Mouse (Mus musculus) stomach, postnatal 0 days (tissue): Measurements from ENCODE around the gene Dek.

ENCODE experiments used
- CTCF ChIP-seq: IDR thresholded peaks from 2 replicates; pipeline ENCODE4 v1.5.1; 2016; ENCODE audit warnings: antibody characterized with exemption, low read depth, mild to moderate bottlenecking, moderate library complexity
- EP300 ChIP-seq: optimal IDR thresholded peaks from 2 replicates; pipeline ENCODE3; 2016; ENCODE audit warnings: antibody characterized with exemption

- no peak for TF ChIP-seq CTCF
- TF ChIP-seq EP300, result no peak
These were observed 12.2 kb downstream of the Dek start for GRCm38 (mm10) chr13:47093791-47094190.
